Mouse (Mus musculus) spleen, adult 2 months (tissue): ENCODE results near the gene Rnf34.

ENCODE experiments used
- CTCF ChIP-seq: fragments of 200-500 bp; IDR thresholded peaks from 2 replicates; pipeline ENCODE4 v1.5.1; 2011; ENCODE audit warnings: mild to moderate bottlenecking, inconsistent platforms; ENCODE audit not compliant: insufficient read depth, insufficient read length, insufficient replicate concordance; ENCODE audit errors: extremely low read depth
- POLR2A ChIP-seq: fragments of 200-500 bp; IDR thresholded peaks from 2 replicates; pipeline ENCODE4 v1.6.1; 2011; ENCODE audit warnings: low read depth, low read length, inconsistent platforms

DNA sequence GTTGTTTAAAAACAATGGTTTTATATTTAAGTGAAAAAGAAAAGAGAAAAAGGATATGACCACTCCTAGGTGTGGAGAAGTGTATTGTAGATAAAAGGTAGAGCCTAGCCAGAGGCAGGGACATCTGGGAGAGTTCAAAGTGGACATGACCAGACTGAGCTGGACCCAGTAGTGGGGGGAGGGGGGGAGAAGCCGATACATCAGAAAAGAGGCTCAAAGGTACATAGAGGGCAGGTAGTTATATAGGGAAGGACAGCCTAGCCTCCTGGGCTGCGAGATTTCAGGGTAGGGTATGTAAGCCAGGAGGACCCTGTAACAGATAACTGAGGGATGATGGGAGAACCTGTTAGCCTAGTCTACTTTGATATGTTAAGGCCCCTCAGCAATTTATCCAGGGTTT, 2.8 kb downstream of the Rnf34 start:
- TF ChIP-seq POLR2A: no peak
- no peak for TF ChIP-seq CTCF
